Mouse (Mus musculus): ENCODE data around the gene Apmap. TPM values are rescaled to one million over a fixed set of nuclear protein-coding genes. Genes with fewer than 3 reads are reported as not detected.

The Apmap gene
- total RNA-seq, 1 experiment from 2014 or later = 25.6 TPM

Other genes starting within 250 kb of the Apmap start
- gene 3300002I08Rik, start 245.8 kb downstream of the Apmap start, total RNA-seq (2017) = 10.7 and 15.1 TPM in 2 replicates
- gene Zfp442, start 157.1 kb downstream of the Apmap start, total RNA-seq (2017) = 1.7 and 2.2 TPM in 2 replicates
- not detected in 2 replicates for gene Zfp345, start 123.5 kb downstream of the Apmap start, total RNA-seq (2017)
- gene Cst7, start 38.2 kb downstream of the Apmap start, total RNA-seq (2017) = 2.3 and 7.6 TPM in 2 replicates
- 56.7 and 57.8 TPM in 2 replicates for gene Acss1, start 59.9 kb upstream of the Apmap start, total RNA-seq (2017)
- 0.12 TPM in 1 of 2 replicates, not detected in the other for gene Vsx1, start 80.8 kb upstream of the Apmap start, total RNA-seq (2017)
- 18.4 and 22.6 TPM in 2 replicates for gene Entpd6, start 140.5 kb upstream of the Apmap start, total RNA-seq (2017)
- 31.7 and 41.9 TPM in 2 replicates for gene Pygb, start 178.2 kb upstream of the Apmap start, total RNA-seq (2017)